ENCODE assay signal across 26 mouse cellular contexts in the genomic region with DNA sequence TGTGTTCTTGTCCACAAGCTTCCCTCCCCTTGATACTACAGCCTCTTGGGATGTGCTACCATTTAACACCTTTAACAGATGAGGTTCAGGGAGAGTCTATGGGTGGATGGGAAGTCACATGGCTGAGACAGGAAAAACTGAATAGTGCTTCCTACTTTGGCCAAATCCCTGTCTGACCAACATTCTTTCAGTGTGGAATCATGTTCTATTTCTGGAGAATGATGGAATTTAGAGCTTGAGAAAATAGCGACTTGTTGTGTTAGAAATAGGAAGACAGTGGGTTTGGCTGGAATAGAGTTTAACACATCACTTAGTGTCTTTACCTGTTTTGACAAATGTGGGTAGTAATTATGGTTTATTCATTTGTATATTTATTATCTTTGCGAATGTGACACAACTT.
DNase-seq lines count a peak whose midpoint lies in the region; ATAC-seq and TF ChIP-seq lines count a peak whose summit lies in the region.
"Had no signal": no experiment of that assay in that cellular context is flagged by ENCODE, and none has a peak within 500 bp of the region (broad histone marks: within the 10 kb centered on the region; RNA-seq: fewer than 3 reads in every experiment).

No protein-coding gene starts in this region.

- H3K4me1 ChIP-seq in neural tube, embryonic 15.5 days: 0 out of 2 replicates have a peak, but pooled peaks cover 4% of the 10 kb centered on the region
- no peaks in the 10 kb centered on the region for H3K4me1 ChIP-seq in hindbrain, embryonic 10.5 days (replicated peaks)
- H3K4me1 ChIP-seq: embryonic facial prominence, embryonic 13.5 days; embryonic facial prominence, embryonic 15.5 days; forebrain, embryonic 13.5 days had no signal

- H3K9ac ChIP-seq in neural tube, embryonic 15.5 days (replicated peaks): no peak overlapping the region
- H3K9ac ChIP-seq: embryonic facial prominence, embryonic 13.5 days; embryonic facial prominence, embryonic 15.5 days; forebrain, embryonic 13.5 days; forebrain, embryonic 15.5 days; forebrain, postnatal 0 days had no signal

- no peak overlapping the region for H3K4me3 ChIP-seq in C2C12 (ENCODE audit: insufficient read depth, poor library complexity, severe bottlenecking)
- no peak overlapping the region for H3K4me3 ChIP-seq in neural tube, embryonic 15.5 days (replicated peaks)
- no peak overlapping the region for H3K4me3 ChIP-seq in hindbrain, embryonic 10.5 days
- H3K4me3 ChIP-seq: embryonic facial prominence, embryonic 13.5 days; embryonic facial prominence, embryonic 15.5 days; erythroblast, embryonic 14.5 days; forebrain, embryonic 13.5 days; forebrain, embryonic 15.5 days had no signal

- ATAC-seq in neural tube, embryonic 15.5 days (ENCODE audit: low FRiP score): no peak
- no peak for ATAC-seq in megakaryocyte, adult 5-6 weeks (ENCODE audit: poor library complexity, severe bottlenecking)
- ATAC-seq: activated CD4-positive, CD25-positive, alpha-beta regulatory T cell, adult 4 months; forebrain, embryonic 13.5 days; forebrain, embryonic 15.5 days; forebrain, postnatal 0 days had no signal

- no peak overlapping the region for H3K27ac ChIP-seq in neural tube, embryonic 15.5 days (replicated peaks)
- H3K27ac ChIP-seq in hindbrain, embryonic 10.5 days: no peak overlapping the region
- H3K27ac ChIP-seq: embryonic facial prominence, embryonic 13.5 days; embryonic facial prominence, embryonic 15.5 days; forebrain, embryonic 13.5 days; forebrain, embryonic 15.5 days had no signal

- peaks cover 6% of the 10 kb centered on the region for H3K27me3 ChIP-seq in C2C12 (ENCODE audit: control insufficient read depth, insufficient read depth, insufficient read length)
- H3K27me3 ChIP-seq in neural tube, embryonic 15.5 days (replicated peaks): no peaks in the 10 kb centered on the region
- H3K27me3 ChIP-seq in hindbrain, embryonic 10.5 days (ENCODE audit: insufficient read depth, poor library complexity, severe bottlenecking): no peaks in the 10 kb centered on the region
- H3K27me3 ChIP-seq: embryonic facial prominence, embryonic 13.5 days; embryonic facial prominence, embryonic 15.5 days; forebrain, embryonic 13.5 days; forebrain, embryonic 15.5 days had no signal

- no peak overlapping the region for H3K4me2 ChIP-seq in neural tube, embryonic 15.5 days
- H3K4me2 ChIP-seq: embryonic facial prominence, embryonic 13.5 days; embryonic facial prominence, embryonic 15.5 days; forebrain, embryonic 13.5 days; forebrain, embryonic 15.5 days had no signal

- no peak for TF ChIP-seq CTCF in C2C12 (IDR thresholded peaks at IDR 0.05; ENCODE audit: control insufficient read depth, insufficient read depth, insufficient read length)

- no peak overlapping the region for H3ac ChIP-seq in C2C12 (ENCODE audit: control insufficient read depth, insufficient read length, low read depth)

- DNase-seq in 3T3-L1 (ENCODE audit: low read depth, low spot score): peak; percentile 67
- peak; percentile 65 for DNase-seq in NIH3T3 (ENCODE audit: low read depth)
- peak; percentile 32 for DNase-seq in fibroblast of lung, adult 2 months (ENCODE audit: low read depth)
- no peak for DNase-seq in lung, postnatal 10 days
- no peak for DNase-seq in hindbrain, embryonic 10.5 days (ENCODE audit: low spot score)
- DNase-seq: adrenal gland, adult 2 months; adrenal gland, postnatal 10 days; adrenal gland, postnatal 25 days; B cell, adult 2 months; cerebellum, adult 11 months; cerebellum, adult 18-20 months; cerebellum, adult 8-10 months; cerebellum, adult 9-11 months; cerebellum, postnatal 14 days; cerebellum, postnatal 36 days; embryo, embryonic 11 days; forebrain, postnatal 0 days had no signal

- H3K79me2 ChIP-seq in C2C12 (ENCODE audit: control insufficient read depth, insufficient read depth): no peaks in the 10 kb centered on the region

- no peaks in the 10 kb centered on the region for H3K79me3 ChIP-seq in C2C12 (ENCODE audit: low read depth)

- H3K9me3 ChIP-seq in neural tube, embryonic 15.5 days (replicated peaks): no peaks in the 10 kb centered on the region
- H3K9me3 ChIP-seq in hindbrain, embryonic 10.5 days: no peaks in the 10 kb centered on the region
- H3K9me3 ChIP-seq: embryonic facial prominence, embryonic 13.5 days; embryonic facial prominence, embryonic 15.5 days; forebrain, embryonic 13.5 days; forebrain, embryonic 15.5 days had no signal

- 80% methylated on average over 2 of the region's 2 CpGs for WGBS in neural tube, embryonic 15.5 days
- 90% methylated on average over 2 of the region's 2 CpGs for WGBS in hindbrain, embryonic 10.5 days

- H3K36me3 ChIP-seq in C2C12 (ENCODE audit: control insufficient read depth, insufficient read depth): no peaks in the 10 kb centered on the region
- 0 out of 2 replicates have a peak, but pooled peaks cover 3% of the 10 kb centered on the region for H3K36me3 ChIP-seq in neural tube, embryonic 15.5 days
- H3K36me3 ChIP-seq in hindbrain, embryonic 10.5 days: no peaks in the 10 kb centered on the region
- H3K36me3 ChIP-seq: embryonic facial prominence, embryonic 13.5 days; embryonic facial prominence, embryonic 15.5 days; forebrain, embryonic 15.5 days had no signal

TF ChIP-seq in C2C12, 6 proteins besides CTCF, POLR2A, EP300 and RAD21:
- TF ChIP-seq MYOG (IDR thresholded peaks at IDR 0.05; ENCODE audit: control insufficient read depth, extremely low read depth, insufficient read length): no peak
- peak; percentile 18 for TF ChIP-seq USF1 (IDR thresholded peaks at IDR 0.05; ENCODE audit: low read depth)

Comparison
In these comparisons a context has a peak if more than half of its experiments do, and no peak if none do; other contexts are left out.
1. DNase-seq: peak in 3T3-L1 (single experiment), NIH3T3 (single experiment) and fibroblast of lung, adult 2 months (single experiment); none in lung, postnatal 10 days (single experiment) and hindbrain, embryonic 10.5 days (single experiment).